Mouse (Mus musculus): ENCODE measurements at regions not wholly inside any gene's neighbourhood (a gene's known extent, or its start where the extent isn't known, plus 50 kb on each side); places are given as distances from the start of the nearest gene placed in this dataset.

- DNase-seq (ENCODE audit: low spot score in 2 of 2), result no peak
These were observed 227.2 kb upstream of the Pou3f3 start for GRCm38 (mm10) chr1:42468365-42468764.

DNA sequence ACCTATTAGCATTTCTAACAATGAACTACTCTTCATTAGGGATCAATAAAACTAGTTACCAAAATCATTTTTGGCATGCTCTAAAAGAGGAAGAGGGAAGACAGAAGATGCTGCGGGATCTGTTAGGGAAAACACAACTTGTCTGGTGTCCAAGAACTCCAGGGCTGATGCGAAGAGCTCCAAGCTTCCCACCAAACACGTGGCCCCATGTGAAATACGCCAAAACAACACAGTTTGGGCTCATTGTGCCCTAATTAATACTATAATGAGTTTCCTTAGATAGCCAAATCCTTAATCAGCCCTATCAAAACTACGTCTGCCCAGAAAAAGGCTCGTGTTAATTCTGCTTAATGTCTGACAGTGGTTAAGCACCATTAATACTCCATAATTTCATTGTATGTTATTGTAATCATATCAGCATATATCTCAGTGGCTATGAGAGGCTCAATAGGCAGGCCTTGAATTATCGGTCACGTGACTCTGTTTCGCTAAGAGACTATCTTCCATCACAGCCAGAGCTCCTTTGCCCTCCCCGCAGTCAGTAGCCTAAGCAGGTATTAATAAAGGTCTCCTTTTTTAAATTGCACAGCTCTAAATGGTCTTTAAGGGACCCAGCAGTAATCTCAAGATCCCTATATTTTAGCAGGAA is 223.6 kb upstream of the Pou3f3 start:
- no peak for DNase-seq (ENCODE audit: low spot score in 2 of 2)

DNA sequence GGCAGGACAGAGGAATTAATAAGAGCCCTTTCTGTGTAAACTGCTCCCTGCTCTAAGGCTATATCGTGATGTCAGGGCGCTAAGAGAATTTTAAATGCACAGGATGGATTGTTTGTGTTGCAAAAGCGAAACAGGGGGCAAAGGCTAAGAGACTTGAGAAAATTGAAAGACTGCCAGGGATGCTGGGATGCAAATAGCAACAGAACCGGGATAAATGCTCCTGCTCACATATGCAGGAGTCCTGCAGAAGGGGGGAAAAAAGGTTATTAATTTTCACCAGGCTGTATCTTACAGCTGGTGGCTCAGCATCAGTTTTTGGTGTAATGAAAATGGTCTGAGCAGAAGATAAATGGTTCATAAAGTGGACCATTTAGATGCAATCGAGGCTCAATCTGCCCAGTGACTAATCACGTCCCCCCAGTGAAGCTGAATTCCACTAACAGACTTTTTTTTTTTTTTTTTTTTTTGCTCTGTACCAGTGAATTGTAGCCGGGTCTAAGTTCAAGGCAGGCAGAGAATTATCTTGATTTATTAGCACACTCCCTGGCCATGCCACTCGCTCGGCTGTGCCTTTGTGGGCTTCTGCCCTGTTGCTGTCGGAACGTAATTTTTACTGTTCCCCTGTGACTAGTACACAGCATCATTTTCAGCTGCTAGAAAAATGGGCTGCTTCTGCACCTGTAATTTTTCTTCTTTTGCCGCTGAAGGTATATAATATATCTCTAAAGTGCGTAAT is 222.9 kb upstream of the Pou3f3 start:
- no peak for DNase-seq (ENCODE audit: low spot score in 2 of 2)

DNA sequence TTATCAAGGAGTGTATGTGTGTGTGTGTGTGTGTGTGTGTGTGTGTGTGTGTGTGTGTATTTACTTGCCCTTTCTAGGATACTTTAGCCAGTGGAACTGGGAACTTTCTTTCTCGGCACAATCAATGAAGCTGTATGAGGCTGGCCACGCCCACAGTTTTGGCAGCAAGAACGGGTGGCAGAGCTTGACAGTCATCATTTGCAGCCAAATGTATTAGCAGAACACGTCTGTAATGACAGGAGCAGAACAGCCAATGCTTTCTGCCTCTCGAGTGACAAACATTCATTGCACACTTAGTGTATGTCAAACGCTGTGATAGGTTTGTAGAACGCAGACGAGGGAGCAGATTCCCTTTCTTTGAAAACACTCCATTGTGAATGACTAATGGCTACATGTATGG is 221.4 kb upstream of the Pou3f3 start:
- DNase-seq (ENCODE audit: low spot score in 2 of 2), result no peak

- DNase-seq (ENCODE audit: low spot score in 2 of 2), result no peak
These were observed 220.7 kb upstream of the Pou3f3 start for GRCm38 (mm10) chr1:42474831-42475230.

DNA sequence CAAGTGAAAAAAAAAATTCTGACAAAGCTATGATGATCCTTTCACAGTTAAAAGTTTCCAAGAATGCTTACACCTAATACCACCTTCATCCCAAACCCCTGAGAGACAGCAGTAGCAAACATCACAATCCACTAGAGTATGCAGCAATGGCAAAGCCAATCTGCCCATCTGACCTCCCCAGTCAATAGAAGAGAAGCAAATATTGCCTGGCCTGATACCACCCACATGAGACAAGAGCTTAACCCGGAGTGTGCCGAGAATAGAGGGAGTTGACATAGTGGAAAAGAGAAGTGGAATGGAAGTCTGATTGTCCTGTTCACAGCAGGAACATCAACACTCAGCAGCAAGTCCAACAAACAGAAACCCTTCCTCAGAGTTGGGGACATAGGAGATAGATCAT is 219.9 kb upstream of the Pou3f3 start:
- DNase-seq (ENCODE audit: low spot score in 2 of 2), result no peak

DNA sequence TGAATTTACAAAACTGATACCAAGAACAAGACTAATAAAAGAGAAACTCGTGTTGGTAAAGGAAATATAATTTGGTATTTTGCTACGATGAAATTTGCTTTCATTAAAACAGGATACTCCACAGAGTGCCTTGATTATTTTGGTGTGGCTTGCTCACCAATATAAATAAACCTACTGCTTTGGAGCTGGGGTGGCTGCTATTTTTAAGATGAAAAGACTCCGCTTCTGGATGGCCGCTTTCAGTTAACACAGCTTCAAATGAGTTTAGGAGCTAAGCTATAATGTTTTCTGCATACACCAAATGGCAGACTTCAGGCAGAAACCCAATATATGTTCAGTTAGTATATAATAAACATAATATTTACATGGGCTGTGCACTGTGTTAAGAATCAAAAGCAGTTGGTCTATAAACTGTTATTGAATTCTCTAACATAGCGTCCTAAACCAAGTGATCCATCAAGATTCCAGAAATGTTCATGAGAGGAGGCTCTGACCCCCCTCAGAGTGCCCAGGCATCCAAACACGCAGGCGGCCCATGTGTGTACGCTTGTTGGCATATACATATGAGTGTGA is 215.1 kb upstream of the Pou3f3 start:
- no peak for DNase-seq (ENCODE audit: low spot score in 2 of 2)

- no peak for DNase-seq (ENCODE audit: low spot score in 2 of 2)
These were observed 206.0 kb upstream of the Pou3f3 start for GRCm38 (mm10) chr1:42489563-42489962.

GRCm38 (mm10) chr1:42490856-42491643 is 204.5 kb upstream of the Pou3f3 start:
- no peak for DNase-seq (ENCODE audit: low spot score in 2 of 2)

- peak; percentile 15 to 45 for DNase-seq (ENCODE audit: low spot score in 2 of 2)
These were observed 203.8 kb upstream of the Pou3f3 start for GRCm38 (mm10) chr1:42491644-42492277.

DNA sequence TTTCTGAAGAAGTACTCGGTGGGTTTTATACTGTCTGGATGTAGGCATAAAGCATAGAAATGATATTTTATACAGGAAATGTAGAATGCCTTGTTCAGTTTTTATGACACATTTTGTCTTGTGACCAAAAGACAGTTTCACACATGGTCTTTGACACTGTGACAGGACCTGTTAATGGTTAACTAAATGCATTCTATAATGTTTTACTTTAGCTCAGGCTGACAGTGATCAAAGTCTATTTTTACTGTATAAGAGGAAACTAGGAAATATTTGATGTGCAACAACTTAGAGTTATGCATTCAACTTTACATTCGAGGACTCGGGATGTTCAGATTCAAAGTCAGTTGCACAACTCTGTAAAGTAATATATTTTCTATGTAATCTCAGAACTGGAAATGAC is 199.5 kb upstream of the Pou3f3 start:
- no peak for DNase-seq (ENCODE audit: low spot score in 2 of 2)

DNA sequence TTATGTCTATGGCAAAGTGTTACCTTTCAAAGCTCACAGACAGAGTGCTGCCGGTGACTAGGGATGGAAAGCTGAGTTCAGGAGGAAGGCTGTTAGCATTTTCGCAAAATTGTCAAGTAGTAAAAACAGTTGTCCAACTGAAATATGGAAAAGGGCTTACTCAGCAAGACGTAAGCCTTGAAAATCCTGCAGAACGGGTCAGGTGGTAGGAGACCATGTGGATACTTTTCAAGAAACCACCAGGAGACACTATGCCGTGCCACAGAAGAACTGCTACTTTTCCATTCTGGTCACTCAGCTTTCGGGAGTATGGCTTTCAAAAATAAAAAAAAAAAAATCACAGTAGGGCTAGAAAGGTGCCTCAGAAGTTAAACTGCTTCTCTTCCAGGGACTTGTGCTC is 199.1 kb upstream of the Pou3f3 start:
- DNase-seq (ENCODE audit: low spot score in 2 of 2), result no peak

- DNase-seq (ENCODE audit: low spot score in 2 of 2), result no peak
These were observed 196.7 kb upstream of the Pou3f3 start for GRCm38 (mm10) chr1:42498901-42499300.

DNA sequence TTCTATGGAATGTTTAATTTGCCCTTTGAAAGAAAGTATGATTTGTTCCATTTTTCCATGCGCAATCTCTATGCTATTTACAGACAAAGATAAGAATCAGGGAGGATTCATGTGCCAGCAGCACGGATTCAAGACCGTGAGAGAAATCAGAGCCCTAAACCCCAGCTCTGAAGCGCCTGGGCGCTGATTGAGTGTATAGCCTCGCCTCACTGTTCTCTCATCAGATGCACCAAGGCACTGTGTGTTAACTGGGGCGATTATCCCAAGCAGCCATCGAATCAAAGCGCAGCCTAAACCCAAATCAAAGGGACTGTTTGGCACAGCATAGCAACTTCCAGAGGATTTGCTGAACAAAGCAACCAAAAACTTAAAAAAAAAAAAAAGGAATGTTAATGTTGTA is 191.1 kb upstream of the Pou3f3 start:
- no peak for DNase-seq (ENCODE audit: low spot score in 2 of 2)

DNA sequence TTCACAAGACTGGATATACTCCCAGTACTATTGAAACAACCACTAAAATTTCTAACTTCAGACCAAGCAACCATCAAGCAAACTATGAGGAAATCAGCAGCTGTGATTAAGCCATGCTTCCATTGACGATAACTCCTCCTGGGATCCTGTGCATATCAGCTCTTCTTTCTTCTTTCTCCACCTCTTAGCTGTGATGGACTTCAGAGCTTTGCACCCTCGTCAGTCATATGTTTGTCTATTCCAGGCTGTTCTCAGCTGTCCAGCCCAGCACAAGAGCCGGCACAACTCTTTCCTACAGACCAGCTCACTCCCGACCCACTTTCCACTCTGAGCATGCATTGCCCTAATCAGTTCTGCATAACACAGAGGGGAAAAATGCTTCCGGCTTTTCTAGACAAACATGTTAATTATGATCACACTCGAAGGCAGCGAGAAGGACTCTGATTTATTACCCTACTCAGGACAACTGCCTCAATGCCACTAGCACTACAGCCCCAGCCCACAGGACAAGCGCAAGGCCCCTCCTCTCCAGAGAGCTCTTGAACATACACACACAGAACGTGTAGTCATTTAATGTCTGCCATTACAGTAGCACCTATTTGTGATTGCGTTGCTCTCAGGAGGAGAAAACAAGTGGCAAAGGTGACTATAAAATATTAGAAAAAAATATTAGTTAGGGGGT is 190.4 kb upstream of the Pou3f3 start:
- DNase-seq (ENCODE audit: low spot score in 2 of 2), result no peak

DNA sequence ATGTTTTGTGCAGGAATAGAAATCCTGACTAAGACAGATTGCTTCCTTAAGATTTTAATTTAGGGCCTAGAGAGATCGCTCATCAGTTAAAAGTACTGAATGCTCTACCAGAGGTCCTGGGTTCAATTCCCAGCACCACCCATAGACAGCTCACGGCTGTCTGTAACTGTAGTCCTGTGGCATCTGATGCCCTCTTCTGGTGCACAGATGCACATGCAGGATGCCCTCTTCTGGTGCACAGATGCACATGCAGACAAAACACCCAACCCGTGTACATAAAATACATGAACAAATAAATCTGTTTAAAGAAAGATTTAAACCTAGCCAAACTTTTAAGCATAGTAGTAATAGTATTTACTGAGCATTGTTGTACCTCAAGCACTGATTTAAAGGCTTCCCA is 181.2 kb upstream of the Pou3f3 start:
- no peak for DNase-seq (ENCODE audit: low spot score in 2 of 2)

DNA sequence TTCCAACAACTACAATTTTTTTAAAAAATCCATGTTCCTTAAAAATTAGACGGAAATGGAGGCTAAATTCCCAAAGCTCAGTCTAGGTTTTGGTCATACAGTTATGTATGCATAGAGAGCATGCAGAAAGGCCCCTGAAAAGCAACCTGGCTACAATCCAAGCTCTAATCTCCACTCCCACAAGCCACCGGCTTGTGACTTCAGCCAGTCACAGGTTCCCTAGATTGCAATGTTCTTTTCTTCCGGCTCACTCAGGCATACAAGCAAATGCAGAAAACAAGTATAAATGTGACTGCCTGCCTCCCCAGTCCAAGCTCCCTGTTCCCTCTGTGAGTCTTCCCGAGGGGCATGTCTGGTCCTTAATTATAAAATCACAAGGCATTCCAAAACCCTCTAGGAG is 171.2 kb upstream of the Pou3f3 start:
- no peak for DNase-seq (ENCODE audit: low spot score in 2 of 2)

GRCm38 (mm10) chr1:42527746-42528476 is 167.7 kb upstream of the Pou3f3 start:
- DNase-seq (ENCODE audit: low spot score in 2 of 2), result no peak

GRCm38 (mm10) chr1:42532908-42533307 is 162.7 kb upstream of the Pou3f3 start:
- DNase-seq (ENCODE audit: low spot score in 2 of 2), result no peak

DNA sequence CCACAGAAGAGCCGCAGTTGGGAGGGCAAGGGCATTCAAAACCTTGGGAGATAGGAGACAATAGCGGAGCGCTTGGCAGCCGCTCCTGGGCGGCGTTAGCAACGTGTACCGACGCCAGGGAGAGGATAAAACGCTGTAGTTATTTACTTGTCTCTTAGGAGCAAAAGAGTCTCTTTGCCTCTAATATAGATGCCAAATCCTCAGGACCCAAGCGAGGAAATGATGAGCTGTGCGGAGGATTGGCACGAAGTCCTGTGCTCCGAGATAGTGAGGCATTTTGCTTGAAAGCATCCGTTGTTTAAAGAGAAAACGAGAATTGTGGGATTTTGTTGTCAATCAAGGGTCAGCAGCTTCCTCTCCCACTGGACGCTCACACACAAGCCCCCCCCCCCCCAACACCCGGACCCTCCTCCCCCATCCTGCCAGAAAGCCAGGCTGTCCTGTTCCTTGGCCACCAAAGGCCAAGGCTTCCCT is 156.5 kb upstream of the Pou3f3 start:
- peak; percentile 5 to 29 for DNase-seq (ENCODE audit: low spot score in 2 of 2)

Measured in left cerebral cortex, adult 18-20 months (tissue).